Mouse (Mus musculus) heart, adult 10 weeks (tissue): Measurements from ENCODE around the gene Ctrc. TPM values are rescaled to one million over a fixed set of nuclear protein-coding genes. Genes with fewer than 3 reads are reported as not detected.

Experiments used
- polyA plus RNA-seq: library from polyadenylated mRNA; stranded (reverse); fragments of 350-450 nt; fragmentation: Illumina TruSeq; extraction: RNeasy Lipid Tissue Mini Kit (QIAGEN cat#74804); gene quantifications from one replicate; pipeline ENCODE4 v1.2.3, GENCODE M21; 2014; ENCODE audit warnings: low read depth, low replicate concordance

Gene Ctrc
- polyA plus RNA-seq = not detected

DNA sequence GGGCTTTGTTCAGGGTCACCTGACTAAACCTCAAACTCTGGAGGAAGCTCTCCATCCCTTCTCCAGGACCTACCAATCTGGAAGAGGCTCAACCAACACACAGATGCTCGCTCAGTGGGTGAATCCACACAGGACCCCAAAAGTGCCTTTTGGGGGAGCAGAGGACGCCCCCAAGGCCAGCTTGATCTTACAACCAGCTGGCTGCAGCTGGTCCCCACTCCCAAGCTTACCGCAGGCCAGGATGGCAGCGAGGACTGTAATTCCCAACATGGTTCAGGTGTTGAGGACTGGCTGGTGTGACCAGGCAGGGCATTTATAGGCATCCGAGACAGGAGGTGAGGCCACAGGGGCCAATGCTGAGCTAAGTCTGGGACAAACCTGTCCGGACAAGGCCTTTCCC, at the start of gene Ctrc:
Gene Ctrc (minus strand): TSS at position 361 of the 400 bp plus-strand sequence.

DNA sequence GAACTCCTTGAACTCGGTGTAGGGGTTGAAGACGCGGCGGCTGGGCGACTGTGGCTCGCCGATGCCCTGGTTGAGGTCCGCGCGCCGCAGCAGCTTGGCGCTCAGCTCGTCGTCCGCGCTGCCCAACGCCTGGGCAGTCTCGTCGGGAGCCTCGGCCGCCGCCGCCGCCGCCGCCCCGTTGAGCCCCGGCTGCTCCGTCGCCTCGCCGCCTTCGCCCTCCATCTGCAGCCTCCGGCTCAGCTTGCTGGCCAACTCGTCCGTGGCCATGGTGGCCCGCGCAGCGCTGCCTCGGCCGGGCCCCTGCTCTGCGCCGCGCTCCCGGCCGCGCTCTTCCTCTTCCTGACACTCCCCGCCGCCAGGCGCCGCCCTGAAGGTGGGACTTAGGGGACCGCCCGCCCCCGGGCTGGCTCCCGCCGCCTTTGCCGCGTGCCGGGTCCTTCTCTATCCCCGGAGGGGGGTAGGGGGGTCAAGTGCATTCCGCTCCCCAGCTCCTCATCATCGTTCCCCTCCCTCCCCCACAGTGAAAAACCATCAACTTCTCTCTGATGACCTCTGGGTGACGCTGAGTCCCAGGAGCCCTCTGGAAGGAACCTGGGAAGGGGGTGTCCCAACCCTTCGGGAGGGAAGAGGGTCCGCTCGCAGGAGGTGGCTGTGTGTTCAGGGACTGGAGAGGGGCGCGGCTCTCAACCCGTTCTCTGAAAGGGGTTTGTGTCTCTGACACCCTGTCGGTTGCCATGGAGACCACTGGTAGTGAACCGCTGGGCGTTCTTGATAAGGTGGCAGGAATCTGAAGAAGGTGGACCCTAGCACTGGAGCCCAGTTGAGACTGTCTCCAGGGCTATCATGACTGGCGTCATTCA, 28.7 kb upstream of the Ctrc start, which contains the start of gene Efhd2:
Gene Efhd2 (minus strand): TSS at position 320 of the 860 bp plus-strand sequence.

DNA sequence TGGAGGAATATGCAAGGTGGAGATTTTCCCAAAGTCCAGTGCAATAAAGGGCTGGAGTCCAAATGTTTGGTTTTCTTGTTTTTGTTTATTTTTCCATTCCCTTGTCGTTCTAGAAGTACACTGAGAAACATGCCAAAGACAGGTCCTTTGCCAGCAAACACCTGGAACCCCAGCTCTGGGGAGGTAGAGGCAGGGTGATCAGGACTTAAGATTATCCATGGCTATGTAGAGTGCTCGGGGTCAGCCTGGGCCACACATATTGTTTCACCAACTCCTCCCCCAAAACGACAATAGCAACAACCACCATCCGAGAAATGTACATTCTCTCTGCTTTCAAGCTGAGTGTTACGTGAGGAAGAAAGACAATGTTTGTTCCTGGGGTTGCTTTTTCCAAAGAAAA, 20.1 kb downstream of the Ctrc start, which contains the start of gene Cela2a:
Gene Cela2a (minus strand): TSS at position 101 of the 400 bp plus-strand sequence.

DNA sequence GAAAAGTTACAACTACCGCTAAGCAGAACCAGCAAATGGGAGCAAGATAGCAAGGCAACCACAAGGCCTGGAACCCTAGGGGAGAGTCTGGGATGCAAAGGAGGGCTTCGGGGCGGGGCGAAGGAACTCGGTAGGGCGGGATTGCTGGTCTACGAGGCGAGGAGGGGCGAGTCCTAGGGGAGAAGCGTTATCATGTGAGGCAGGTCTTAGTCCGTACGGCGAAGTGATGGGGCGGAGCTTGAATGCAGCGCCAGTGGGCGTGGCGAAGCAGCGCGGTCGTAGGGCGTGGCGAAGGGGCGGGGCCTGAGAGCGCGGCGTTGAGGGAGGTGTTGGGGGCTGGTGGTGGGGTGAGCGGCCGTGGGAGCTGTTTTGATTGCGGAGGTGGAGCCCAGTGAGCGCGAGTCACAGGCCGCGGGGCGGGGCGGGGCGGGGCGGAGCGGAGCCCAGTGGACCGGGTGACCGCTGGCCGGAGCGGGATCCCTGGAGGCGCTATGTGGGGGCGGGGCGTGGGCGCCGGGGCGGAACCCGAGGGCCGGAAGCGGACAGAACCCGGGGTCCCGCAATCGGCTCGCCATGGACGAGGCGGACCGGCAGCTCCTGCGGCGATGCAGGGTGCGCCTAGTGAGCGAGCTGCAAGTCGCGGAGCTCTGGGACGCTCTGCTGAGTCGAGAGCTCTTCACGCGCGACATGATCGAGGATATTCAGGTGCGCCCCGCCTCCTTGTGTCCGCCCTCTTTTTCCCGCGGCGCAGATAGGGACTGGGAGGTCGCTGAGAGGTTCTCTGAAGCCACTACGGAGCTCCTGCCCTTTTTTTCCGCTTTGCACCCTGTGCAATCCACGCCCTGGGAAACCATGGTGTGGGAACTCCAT, 52.6 kb downstream of the Ctrc start, which contains the start of gene Casp9:
Gene Casp9 (plus strand): TSS at position 331 of the 870 bp plus-strand sequence.

DNA sequence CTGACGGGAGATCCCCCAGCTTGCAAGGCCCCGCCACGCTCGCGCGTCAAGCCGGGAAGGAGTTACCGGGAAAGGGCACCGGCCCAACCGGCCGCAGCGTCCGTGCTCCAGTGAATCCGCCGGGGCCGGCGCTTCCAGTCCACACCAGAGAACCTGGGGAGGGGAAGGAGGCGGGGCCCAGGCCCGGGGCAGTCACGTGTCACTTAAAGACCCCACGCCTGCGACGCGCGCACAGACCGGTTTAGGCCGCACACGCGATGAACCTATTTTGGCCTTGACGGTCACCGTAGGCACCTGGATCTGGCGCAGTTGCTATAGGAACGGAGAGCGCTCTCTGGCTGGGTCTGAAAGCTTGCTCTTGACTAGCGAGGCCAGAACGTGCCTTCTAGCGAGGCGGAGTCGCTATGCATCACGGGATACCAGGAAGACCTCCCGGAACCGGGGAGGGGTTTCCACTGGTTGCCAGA, 55.6 kb downstream of the Ctrc start, which contains the start of gene Dnajc16:
Gene Dnajc16 (minus strand): TSS at position 408 of the 467 bp plus-strand sequence.

Other genes starting within 250 kb of the Ctrc start
- gene Fblim1, start 240.3 kb downstream of the Ctrc start, polyA plus RNA-seq = 224 TPM
- gene Tmem82, start 227.7 kb downstream of the Ctrc start, polyA plus RNA-seq = 20.0 TPM
- gene Slc25a34, start 222.5 kb downstream of the Ctrc start, polyA plus RNA-seq = 176 TPM
- gene Plekhm2, start 181.5 kb downstream of the Ctrc start, polyA plus RNA-seq = 83.3 TPM
- 3.8 TPM for gene Rsc1a1, start 160.8 kb downstream of the Ctrc start, polyA plus RNA-seq
- 18.3 TPM for gene Ddi2, start 122.9 kb downstream of the Ctrc start, polyA plus RNA-seq
- 0.55 TPM for gene Agmat, start 99.7 kb downstream of the Ctrc start, polyA plus RNA-seq
- 18.2 TPM for gene Dnajc16, start 55.4 kb downstream of the Ctrc start, polyA plus RNA-seq
- 8.9 TPM for gene Casp9, start 52.7 kb downstream of the Ctrc start, polyA plus RNA-seq
- gene Cela2a, start 20.2 kb downstream of the Ctrc start, polyA plus RNA-seq = not detected
- gene Efhd2, start 28.6 kb upstream of the Ctrc start, polyA plus RNA-seq = 24.5 TPM
- gene Fhad1, start 168.7 kb upstream of the Ctrc start, polyA plus RNA-seq = 0.52 TPM
- 7.1 TPM for gene Tmem51, start 237.9 kb upstream of the Ctrc start, polyA plus RNA-seq